Mouse (Mus musculus) myocyte (in vitro differentiated cells): Measurements from ENCODE around the gene Camk2d.

ENCODE experiments used
- CEBPB ChIP-seq: IDR thresholded peaks from 2 replicates; pipeline ENCODE4 v1.6.1; 2011; ENCODE audit warnings: mild to moderate bottlenecking, moderate library complexity; ENCODE audit not compliant: poor library complexity, insufficient read depth, severe bottlenecking
- POLR2A ChIP-seq: IDR thresholded peaks from one replicate; pipeline ENCODE4 v1.6.1; 2011; ENCODE audit warnings: low read depth, mild to moderate bottlenecking, control low read depth, moderate library complexity; ENCODE audit not compliant: insufficient read length
- POLR2AphosphoS2 ChIP-seq: IDR thresholded peaks from one replicate; pipeline ENCODE4 v1.6.1; 2011; ENCODE audit warnings: low read depth, control low read depth; ENCODE audit not compliant: insufficient read length
- TCF12 ChIP-seq: IDR thresholded peaks from one replicate; pipeline ENCODE4 v1.6.1; 2011; ENCODE audit warnings: mild to moderate bottlenecking, control low read depth; ENCODE audit not compliant: poor library complexity, insufficient read depth, severe bottlenecking

DNA sequence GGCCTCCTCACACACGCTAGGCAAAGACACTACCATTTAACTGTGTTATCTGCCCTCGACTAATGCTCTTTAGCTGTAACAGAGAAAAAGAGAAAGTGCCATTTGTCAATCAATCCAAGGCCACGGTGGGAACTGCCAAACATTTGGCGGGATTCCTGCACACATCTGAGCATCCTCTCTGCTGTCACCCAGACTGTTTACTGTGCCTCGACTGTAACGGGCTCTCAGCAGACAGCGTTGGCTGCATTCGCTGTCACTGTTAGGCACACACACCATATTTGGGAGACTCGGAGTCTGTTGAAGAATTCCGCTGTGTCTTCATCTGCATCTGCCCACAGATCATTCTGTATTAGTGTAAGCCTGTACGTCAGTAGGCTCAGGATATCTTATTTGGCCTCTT lies 6.7 kb downstream of the Camk2d start:
- TF ChIP-seq POLR2A, result no peak
- no peak for TF ChIP-seq TCF12
- TF ChIP-seq POLR2AphosphoS2, result no peak
- no peak for TF ChIP-seq CEBPB
